Mouse (Mus musculus) intestine, postnatal 0 days (tissue): ENCODE results near the gene Trap1. TPM values are rescaled to one million over a fixed set of nuclear protein-coding genes. Genes with fewer than 3 reads are reported as not detected.

Experiments
- ATAC-seq: fragments of 200-750 bp; cut with Nextera tagmentation; 2 replicates; pipeline ENCODE4 v1.8.0; 2017; ENCODE audit warnings: mild to moderate bottlenecking, moderate TSS enrichment, moderate library complexity
- H3K27ac ChIP-seq: fragments of 300-500 bp; sonication (generic); 2 replicates; pipeline ENCODE4 v1.5.1; 2014; ENCODE audit warnings: mild to moderate bottlenecking, low read depth, low read length, moderate library complexity
- H3K27me3 ChIP-seq: fragments of 300-500 bp; sonication (generic); replicated peaks from 2 replicates; pipeline ENCODE4 v1.6.1; 2014; ENCODE audit warnings: low read length, mixed read lengths; ENCODE audit not compliant: control insufficient read depth, insufficient read depth
- H3K36me3 ChIP-seq: fragments of 300-500 bp; sonication (generic); 2 replicates; pipeline ENCODE4 v1.6.1; 2014; ENCODE audit warnings: mild to moderate bottlenecking, moderate library complexity; ENCODE audit not compliant: control insufficient read depth, insufficient read depth
- H3K4me1 ChIP-seq: fragments of 300-500 bp; sonication (generic); replicated peaks from 2 replicates; pipeline ENCODE4 v1.6.1; 2014; ENCODE audit warnings: antibody characterized with exemption, low read length, mixed read lengths; ENCODE audit not compliant: control insufficient read depth, insufficient read depth
- H3K4me2 ChIP-seq: fragments of 300-500 bp; sonication (generic); replicated peaks from 2 replicates; pipeline ENCODE4 v1.6.1; 2014; ENCODE audit warnings: low read depth, mild to moderate bottlenecking, moderate library complexity
- H3K4me3 ChIP-seq: fragments of 300-500 bp; sonication (generic); 2 replicates; pipeline ENCODE4 v1.5.1; 2014; ENCODE audit warnings: low read depth, low read length
- H3K9ac ChIP-seq: fragments of 300-500 bp; sonication (generic); 2 replicates; pipeline ENCODE4 v1.6.1; 2014; ENCODE audit warnings: mild to moderate bottlenecking, low read depth, low read length
- H3K9me3 ChIP-seq: fragments of 300-500 bp; sonication (generic); 2 replicates; pipeline ENCODE4 v1.6.1; 2016; ENCODE audit warnings: mixed run types; ENCODE audit not compliant: control insufficient read depth
- CTCF ChIP-seq: sonication (generic); IDR thresholded peaks from 2 replicates; pipeline ENCODE4 v1.5.1; 2016; ENCODE audit warnings: low read depth, mild to moderate bottlenecking, control low read depth, antibody characterized with exemption, moderate library complexity
- WGBS: fragments of 180-500 bp; shearing (Covaris S2); extraction: QIAGEN DNeasy Blood & Tissue Kit; methylation state at CpG from one replicate; pipeline ENCODE4 v1.1.7; 2014; 5-methylcytosine and 5-hydroxymethylcytosine counted together
- polyA plus RNA-seq: library from polyadenylated mRNA; unstranded; fragments of >200 nt; fragmentation: Nextera tagmentation; extraction: Ambion mirVana; gene quantifications from 2 replicates; pipeline ENCODE4 v1.2.1, GENCODE M21; 2015

The Trap1 gene
- polyA plus RNA-seq, 1 experiment from 2014 or later: 35.3 TPM

GRCm38 (mm10) chr16:4034476-4034875, 43.2 kb downstream of the Trap1 start:
- H3K9me3 ChIP-seq: no peaks in the 10 kb centered on the region
- H3K4me3 ChIP-seq: no peak overlapping the region
- no peak for ATAC-seq
- H3K9ac ChIP-seq: no peak overlapping the region
- H3K36me3 ChIP-seq: peaks cover 19% of the 10 kb centered on the region
- H3K27ac ChIP-seq: peak overlapping the region; percentile 35; the same call in 1 of the 2 replicates
- no peaks in the 10 kb centered on the region for H3K27me3 ChIP-seq
- H3K4me1 ChIP-seq: no peaks in the 10 kb centered on the region; the same call in 1 of the 2 replicates
- TF ChIP-seq CTCF: no peak
- 77% methylated on average over 3 of the region's 3 CpGs for WGBS
- no peak overlapping the region for H3K4me2 ChIP-seq

GRCm38 (mm10) chr16:4033971-4034370, 43.7 kb downstream of the Trap1 start:
- Histone ChIP-seq H3K27me3 (no peaks in the 10 kb centered on the region), H3K4me2 (no peak overlapping the region), H3K36me3 (peaks cover 14% of the 10 kb centered on the region), H3K9me3 (no peaks in the 10 kb centered on the region), H3K9ac (no peak overlapping the region), H3K27ac (0 out of 2 replicates have a peak overlapping the region, but pooled peaks have one; percentile 35), H3K4me1 (no peaks in the 10 kb centered on the region; the same call in 1 of the 2 replicates), H3K4me3 (no peak overlapping the region)
- ATAC-seq: no peak
- no peak for TF ChIP-seq CTCF
- whole genome bisulfite sequencing: 67% methylated on average over 5 of the region's 5 CpGs

DNA sequence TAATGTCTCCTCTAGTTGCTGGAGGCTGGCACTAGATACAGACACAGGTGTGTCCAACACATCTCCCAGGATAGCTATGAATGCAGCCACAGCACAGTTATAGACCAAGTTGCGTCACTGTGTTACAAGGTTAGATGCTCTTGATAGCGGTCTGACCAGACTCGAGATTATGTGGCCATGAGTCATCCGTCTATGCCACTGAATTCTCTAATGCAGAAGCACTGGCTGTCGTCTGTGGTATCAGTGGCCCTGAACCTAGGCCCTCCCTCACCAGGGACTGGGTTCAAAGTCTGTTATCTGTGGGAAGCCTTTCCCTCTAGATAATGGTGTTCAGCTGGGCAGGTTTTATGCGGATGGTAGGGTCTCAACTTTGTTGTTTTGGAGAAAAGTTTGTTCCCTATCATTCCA, 45.3 kb downstream of the Trap1 start:
- H3K27ac ChIP-seq: no peak overlapping the region
- no peak overlapping the region for H3K9ac ChIP-seq
- H3K9me3 ChIP-seq: no peaks in the 10 kb centered on the region
- no peak overlapping the region for H3K4me3 ChIP-seq
- no peaks in the 10 kb centered on the region for H3K27me3 ChIP-seq
- no peaks in the 10 kb centered on the region; the same call in 1 of the 2 replicates for H3K4me1 ChIP-seq
- peaks cover 3% of the 10 kb centered on the region; the same call in 1 of the 2 replicates for H3K36me3 ChIP-seq
- TF ChIP-seq CTCF: no peak
- WGBS: 45% methylated on average over 6 of the region's 6 CpGs
- H3K4me2 ChIP-seq: no peak overlapping the region
- ATAC-seq: peak; percentile 63

- Histone ChIP-seq H3K9me3 (no peaks in the 10 kb centered on the region), H3K27ac (no peak overlapping the region)
These were observed 46.0 kb downstream of the Trap1 start for GRCm38 (mm10) chr16:4031441-4032274.

DNA sequence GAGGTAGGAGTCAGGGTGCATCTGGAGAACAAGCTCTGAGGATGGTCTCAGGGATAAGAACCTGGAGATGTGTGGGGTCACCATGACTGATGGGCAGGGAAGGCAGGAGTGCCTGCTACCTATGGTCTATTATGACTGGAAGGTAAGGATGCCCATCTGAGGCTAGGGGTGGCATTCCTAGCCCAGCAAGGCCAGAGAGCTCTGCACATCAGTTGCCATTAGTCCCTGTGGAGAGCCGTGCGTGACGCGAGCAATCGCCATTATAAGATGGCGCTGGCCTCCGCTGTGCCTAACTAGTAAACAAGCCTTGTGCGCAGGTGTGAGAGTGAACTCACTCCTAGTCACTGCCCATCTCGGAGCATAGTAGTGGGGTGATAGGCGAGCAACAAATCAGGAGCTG, 47.1 kb downstream of the Trap1 start:
- H3K4me1 ChIP-seq: no peaks in the 10 kb centered on the region
- H3K9me3 ChIP-seq: no peaks in the 10 kb centered on the region
- H3K4me2 ChIP-seq: no peak overlapping the region
- 93% methylated on average over 10 of the region's 10 CpGs for WGBS
- H3K27me3 ChIP-seq: no peaks in the 10 kb centered on the region
- no peak for ATAC-seq
- no peaks in the 10 kb centered on the region for H3K36me3 ChIP-seq
- no peak overlapping the region for H3K4me3 ChIP-seq
- TF ChIP-seq CTCF: no peak
- no peak overlapping the region for H3K9ac ChIP-seq
- no peak overlapping the region for H3K27ac ChIP-seq

More at GRCm38 (mm10) chr16:4031441-4032274, 46.0 kb downstream of the Trap1 start:
- no peak overlapping the region for H3K4me2 ChIP-seq
- TF ChIP-seq CTCF: no peak
- no peak for ATAC-seq
- no peaks in the 10 kb centered on the region for H3K4me1 ChIP-seq
- H3K9ac ChIP-seq: no peak overlapping the region
- no peaks in the 10 kb centered on the region for H3K27me3 ChIP-seq
- H3K4me3 ChIP-seq: no peak overlapping the region
- 63% methylated on average over 4 of the region's 6 CpGs for WGBS
- 0 out of 2 replicates have a peak, but pooled peaks cover under 1% of the 10 kb centered on the region for H3K36me3 ChIP-seq

DNA sequence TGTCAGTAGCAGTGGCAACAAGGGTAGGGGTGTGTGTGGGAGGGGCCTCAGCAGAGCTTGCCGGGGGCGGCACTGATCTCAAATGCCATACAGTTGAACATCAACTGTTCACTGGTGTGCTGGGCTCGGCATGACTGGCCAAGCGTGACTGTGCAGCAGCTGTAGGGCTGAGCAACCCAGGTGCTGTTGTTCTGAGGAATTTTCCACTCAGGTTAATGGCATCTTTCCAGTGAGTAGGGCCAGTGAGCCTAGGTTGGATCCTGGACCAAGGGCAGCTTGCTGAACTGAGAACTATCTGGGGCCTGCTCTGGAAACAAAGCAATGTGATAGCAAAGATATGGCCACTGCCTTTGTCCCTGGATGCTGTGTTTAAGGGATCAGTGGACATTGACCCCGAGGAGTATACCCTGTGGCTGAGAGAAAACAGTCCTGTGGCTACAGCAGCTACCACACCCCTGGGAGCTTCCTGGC, 48.2 kb downstream of the Trap1 start:
- H3K9ac ChIP-seq: no peak overlapping the region
- ATAC-seq: peak; percentile 35; the same call in 1 of the 2 replicates
- no peak overlapping the region for H3K4me2 ChIP-seq
- no peaks in the 10 kb centered on the region for H3K36me3 ChIP-seq
- WGBS: 70% methylated on average over 5 of the region's 5 CpGs
- no peak overlapping the region for H3K4me3 ChIP-seq
- H3K9me3 ChIP-seq: no peaks in the 10 kb centered on the region
- no peak for TF ChIP-seq CTCF
- no peaks in the 10 kb centered on the region for H3K4me1 ChIP-seq
- no peak overlapping the region; the same call in 1 of the 2 replicates for H3K27ac ChIP-seq
- no peaks in the 10 kb centered on the region for H3K27me3 ChIP-seq
